Mouse (Mus musculus): Measurements from ENCODE around the gene Schip1.

- TF ChIP-seq CTCF (IDR thresholded peaks at IDR 0.05; ENCODE audit: control insufficient read depth, insufficient read depth, low read length) (no peak), POLR2A (IDR thresholded peaks at IDR 0.05; ENCODE audit: borderline replicate concordance, control insufficient read depth, low read depth, low read length) (no peak)
These were observed 242.1 kb downstream of the Schip1 start for GRCm38 (mm10) chr3:68306726-68307125.

All from bone marrow, adult 2 months (tissue).